Mouse (Mus musculus) embryo, embryonic 11 days (tissue): ENCODE data around the gene Caly.

Source experiments
- DNase-seq: peaks from one replicate; pipeline ENCODE4 v3.0.0-alpha.2; 2015

The Caly gene

GRCm38 (mm10) chr7:140082242-140082678 lies at the start of gene Caly:
Gene Caly, minus strand, starts transcription at chr7:140082548.
- DNase-seq, result peak; percentile 88

DNA sequence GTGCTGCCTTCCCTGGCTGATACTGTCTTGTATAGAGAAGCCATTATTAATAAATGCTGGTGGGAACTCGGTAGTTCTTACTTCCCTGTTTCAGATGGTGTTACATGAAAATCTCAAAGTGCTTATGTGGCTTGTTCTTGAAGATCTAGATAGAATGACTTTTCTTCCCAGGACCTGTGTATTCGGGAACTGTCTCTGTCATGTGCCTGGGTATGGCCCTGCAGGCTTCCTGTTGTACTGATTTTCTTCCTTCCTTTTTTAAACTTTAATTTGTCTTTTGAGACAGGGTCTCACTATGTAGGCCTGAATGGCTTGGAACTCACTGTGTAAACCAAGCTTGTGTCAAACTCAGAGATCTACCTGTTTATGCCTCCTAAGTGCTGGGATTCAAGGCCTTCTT lies 45.6 kb upstream of the Caly start:
- DNase-seq, result no peak

DNA sequence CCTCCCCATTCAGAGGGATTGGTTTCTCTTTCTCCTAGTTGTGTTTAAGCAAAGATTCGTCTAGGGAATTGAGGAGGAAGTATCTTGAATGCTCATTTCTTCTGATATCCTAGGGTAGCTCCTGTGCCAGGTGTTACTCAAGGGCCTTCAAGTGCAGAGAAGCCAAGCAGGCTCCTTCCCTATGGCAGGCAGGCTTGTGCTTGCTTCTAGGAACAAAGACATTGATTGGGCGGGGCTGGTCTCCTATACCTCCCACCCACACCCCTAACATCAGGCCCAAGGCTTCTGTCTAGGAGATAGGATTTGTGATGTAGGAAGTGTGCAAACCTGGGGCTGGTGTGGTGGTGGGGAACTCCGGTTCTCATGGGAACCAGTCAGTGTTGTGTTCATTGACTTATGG lies 44.6 kb upstream of the Caly start:
- no peak for DNase-seq

GRCm38 (mm10) chr7:140126022-140126350 lies 43.6 kb upstream of the Caly start:
- no peak for DNase-seq

DNA sequence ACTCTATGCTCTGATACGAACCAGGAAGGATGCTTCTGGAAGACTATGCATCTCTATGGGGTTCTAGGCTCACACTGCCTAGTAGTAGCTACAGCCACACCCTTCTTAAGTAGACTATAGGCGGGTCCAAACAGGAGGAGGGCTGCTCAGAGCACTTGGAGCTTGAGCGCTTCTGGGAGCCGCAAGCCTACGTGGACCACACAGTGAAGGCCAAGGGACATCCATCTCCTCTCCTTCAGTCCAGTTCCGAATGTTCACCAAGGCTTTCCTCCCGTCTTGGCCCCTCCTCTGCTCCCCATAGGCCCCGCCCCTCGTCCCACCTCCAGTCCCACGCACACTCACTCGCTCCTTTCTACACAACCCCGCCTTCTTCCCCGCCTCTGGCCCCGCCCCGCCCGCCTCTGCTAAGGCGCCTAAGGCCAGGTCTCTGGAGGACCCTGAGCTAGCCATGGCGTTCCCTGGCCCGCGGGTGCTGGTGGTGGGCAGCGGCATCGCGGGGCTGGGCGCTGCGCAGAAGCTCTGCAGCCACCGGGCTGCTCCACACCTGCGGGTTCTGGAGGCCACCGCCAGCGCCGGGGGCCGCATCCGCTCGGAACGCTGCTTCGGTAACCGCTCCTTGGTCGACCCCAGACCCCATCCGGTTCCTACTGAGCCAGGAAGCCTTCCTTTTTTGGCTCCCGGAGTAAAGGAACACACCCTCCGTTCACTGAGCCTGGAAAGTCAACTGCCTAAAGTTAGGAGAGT lies 43.1 kb upstream of the Caly start:
- DNase-seq, result peak; percentile 94

GRCm38 (mm10) chr7:140124382-140124781 lies 42.0 kb upstream of the Caly start:
- DNase-seq, result no peak

GRCm38 (mm10) chr7:140122765-140123164 lies 40.4 kb upstream of the Caly start:
- no peak for DNase-seq

DNA sequence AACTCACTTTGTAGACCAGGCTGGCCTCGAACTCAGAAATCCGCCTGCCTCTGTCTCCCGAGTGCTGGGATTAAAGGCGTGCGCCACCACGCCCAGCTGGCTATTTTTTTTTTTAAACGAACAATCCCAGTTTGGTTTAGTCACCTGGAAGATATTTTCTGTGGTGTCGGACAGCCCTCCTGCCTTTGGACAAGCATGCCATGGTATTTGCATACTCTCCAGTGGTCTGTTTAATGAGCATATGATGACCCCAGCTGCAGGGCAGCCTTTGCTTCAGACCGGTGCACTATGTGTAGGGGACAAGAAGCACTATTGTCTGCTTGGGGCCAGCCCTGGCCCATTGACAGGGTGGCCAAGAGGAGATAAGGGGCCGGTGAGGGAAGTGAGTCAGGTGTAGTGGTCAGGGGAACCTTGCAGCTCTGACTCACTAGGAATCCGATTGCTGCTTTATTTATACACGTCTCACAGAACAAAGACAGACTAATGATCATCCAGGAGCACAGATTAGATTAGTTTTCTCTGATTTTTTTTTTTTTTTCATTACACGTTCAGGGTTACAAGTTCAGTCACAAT lies 39.1 kb upstream of the Caly start:
- DNase-seq, result no peak

DNA sequence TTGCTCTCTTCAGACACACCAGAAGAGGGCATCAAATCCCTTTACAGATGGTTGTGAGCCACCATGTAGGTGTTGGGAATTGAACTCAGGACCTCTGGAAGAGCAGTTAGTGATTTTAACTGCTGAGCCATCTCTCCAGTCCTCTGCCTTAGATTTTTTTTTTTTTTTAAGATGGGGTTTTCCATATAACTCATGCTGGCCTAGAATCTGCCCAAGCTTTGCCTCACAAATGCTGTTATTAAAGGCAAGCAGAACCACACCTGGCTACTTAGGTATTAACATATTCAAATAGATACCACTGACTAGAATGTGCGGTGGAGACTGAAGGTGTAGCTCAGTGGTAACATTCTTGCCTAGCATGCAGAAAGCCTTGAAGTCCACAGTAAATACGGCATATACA lies 38.1 kb upstream of the Caly start:
- no peak for DNase-seq

- DNase-seq, result peak; percentile 93
Measured at GRCm38 (mm10) chr7:140116329-140117054, 34.1 kb upstream of the Caly start, which contains the start of gene Echs1. Gene Echs1, minus strand, starts transcription at chr7:140116476.

DNA sequence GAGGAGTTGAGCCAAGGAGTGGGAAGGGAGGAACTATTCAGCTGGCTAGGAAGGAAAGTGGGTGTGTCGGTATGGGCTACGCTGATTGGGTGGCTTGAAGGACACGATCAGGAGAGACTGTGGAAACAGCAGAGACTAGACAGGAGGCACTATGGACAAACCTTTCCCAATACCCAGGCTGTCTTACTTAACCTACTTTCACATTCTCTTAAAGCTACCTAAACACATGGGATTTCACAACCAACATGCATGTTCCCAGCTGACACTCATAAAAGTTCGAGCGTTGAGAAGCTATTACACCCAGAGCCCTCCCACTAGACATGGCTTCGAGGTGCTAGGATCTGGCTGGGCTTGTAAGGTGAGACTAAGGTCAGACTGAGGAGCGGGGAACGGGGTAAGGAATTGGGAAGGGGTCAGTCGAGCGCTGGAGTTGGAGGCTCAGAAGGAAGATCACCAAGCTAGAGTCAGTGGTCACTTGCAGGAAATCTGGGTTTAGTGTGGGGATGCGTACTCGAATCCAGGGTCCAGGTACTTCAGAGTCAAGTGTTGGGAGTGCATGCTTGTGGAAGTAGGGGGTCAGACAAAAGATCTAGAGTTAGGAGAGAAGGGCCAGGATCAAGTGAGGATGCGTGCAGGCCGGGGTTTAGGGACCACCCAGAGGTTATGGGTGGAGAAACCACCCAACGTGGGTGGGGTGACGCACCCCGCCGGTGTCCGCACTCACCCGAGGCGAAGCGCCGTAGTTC lies 33.4 kb upstream of the Caly start, which contains the start of gene Paox:
Gene Paox (plus strand): TSS at position 217 of the 746 bp plus-strand sequence.
- peak; percentile 59 for DNase-seq

GRCm38 (mm10) chr7:140111943-140112342 lies 29.6 kb upstream of the Caly start:
- DNase-seq, result no peak

DNA sequence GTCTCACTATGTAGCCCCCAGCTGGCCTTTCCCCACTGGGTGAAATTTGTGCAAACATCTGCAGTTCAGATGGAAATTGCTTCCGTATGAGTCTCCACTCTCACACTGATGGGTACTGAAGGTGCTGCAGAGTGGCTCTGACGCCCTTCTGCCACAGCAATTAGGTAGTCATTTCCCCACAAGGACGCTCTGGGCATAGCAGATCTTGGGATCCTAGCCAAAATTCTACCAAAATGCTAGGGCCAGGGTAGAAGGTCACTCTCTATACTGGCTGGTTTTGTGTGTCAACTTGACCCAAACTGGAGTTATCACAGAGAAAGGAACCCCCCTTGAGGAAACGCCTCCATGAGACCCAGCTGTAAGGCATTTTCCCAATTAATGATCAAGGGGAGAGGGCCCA lies 21.7 kb upstream of the Caly start:
- no peak for DNase-seq

GRCm38 (mm10) chr7:140101993-140102860 lies 19.9 kb upstream of the Caly start, which contains the start of gene Fuom:
Gene Fuom, minus strand, starts transcription at chr7:140102441.
- DNase-seq, result peak; percentile 88

- DNase-seq, result no peak
Measured at GRCm38 (mm10) chr7:140101498-140101897, 19.1 kb upstream of the Caly start.

DNA sequence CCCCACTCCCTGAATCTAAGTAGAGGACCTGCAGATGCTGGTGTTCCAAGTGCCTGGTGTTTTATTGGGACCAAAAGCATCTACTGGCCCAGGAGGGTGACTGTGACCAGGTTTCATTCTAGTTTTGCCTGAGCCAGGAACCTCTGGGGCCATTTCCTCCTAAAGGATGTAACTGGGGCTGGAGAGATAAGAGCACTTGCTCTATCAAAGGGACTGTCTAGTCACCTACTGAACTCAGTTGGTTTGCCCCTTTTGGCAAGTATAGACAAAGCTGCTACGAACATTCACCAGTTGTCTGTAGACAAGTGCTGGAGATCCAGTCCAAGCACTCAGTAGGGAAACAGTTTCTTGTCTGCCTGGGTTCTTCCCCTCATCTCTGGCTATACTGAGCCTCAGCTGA lies 16.1 kb upstream of the Caly start:
- no peak for DNase-seq

DNA sequence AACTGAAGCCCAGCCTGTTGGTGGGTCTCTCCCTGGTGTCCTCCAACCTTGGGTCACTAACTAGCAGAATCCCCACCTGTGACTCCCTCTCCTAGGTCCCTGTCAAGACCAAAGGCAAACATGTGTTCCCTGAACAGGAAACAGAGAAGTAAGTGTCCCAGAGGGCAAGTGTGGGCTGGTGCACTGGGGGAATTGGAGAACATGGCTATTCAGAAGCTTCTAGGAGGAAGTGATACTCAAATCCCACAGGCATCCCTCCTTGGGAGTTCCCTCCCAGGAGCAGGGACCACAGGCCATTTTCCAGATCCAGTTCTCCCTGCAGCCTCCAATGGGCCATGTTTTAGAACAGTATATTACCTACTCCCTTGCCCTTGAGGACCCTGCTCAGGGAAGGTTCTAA lies 13.7 kb upstream of the Caly start:
- no peak for DNase-seq

GRCm38 (mm10) chr7:140095556-140095955 lies 13.2 kb upstream of the Caly start:
- no peak for DNase-seq

DNA sequence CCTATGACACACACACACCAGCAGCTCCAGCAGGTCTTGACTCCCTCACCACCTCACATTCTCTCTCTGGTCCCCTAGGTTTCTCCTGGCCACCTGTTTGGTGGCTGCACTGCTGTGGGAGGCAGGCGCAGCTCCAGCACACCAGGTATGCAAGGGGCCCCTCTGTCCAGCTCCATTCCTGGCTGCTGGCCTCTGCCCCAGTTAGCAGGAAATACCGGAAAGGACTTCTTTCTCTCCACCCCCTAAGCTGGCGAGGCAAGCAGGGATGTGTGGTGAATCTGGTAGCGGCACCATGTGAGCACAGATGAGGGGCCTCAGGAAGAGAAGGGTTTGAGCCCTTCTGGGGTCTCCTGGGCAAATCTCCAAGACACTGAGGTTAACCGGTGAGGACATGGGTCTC lies 12.6 kb upstream of the Caly start:
- no peak for DNase-seq

DNA sequence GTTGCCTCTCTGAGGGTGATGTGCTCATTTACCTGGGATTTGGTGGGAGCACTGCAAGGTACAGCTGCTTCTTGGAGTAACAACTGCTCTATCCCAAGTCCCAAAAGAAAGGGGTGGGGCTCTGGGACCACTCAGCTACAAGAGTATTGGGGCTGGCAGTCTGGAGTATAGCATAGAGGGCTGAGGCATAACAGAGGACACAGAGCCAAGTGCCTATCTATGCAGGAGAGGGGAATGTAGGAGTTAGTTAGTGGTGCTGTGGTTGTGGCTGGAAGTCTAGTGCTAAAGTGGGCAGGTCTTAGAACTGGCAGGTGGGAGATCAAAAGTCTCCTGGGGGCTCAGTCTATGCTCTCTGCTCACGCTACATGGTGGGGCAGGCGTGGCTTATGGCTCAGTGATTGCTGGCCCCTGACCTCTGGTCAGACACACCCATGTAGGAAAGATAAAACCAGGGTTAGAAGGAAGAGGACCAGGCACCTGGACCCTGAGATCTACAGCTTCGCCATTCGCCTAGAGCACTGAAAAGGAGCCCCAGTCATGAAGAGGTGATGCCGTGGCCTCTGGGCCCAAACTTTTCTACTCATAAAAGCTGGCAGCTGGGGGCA lies 10.7 kb upstream of the Caly start, which contains the start of gene Prap1:
Gene Prap1 (plus strand): TSS at position 472 of the 605 bp plus-strand sequence.
- no peak for DNase-seq

GRCm38 (mm10) chr7:140090601-140091000 lies 8.3 kb upstream of the Caly start:
- no peak for DNase-seq
